Mouse (Mus musculus): ENCODE measurements around the gene Hddc2. TPM values are rescaled to one million over a fixed set of nuclear protein-coding genes. Genes with fewer than 3 reads are reported as not detected.
"Not testable (repeated sequence)": the region's sequence is repeated elsewhere in the genome, so short reads cannot be mapped to it uniquely, and the experiment has no call there.

Gene Hddc2
- polyA plus RNA-seq, 1 experiment from 2014 or later: 9.5 TPM

- not testable (repeated sequence) for H3K27ac ChIP-seq (ENCODE audit: low read depth); H3K4me1 ChIP-seq (ENCODE audit: insufficient read depth); H3K9ac ChIP-seq (replicated peaks); ATAC-seq; DNase-seq; H3K9me3 ChIP-seq (ENCODE audit: low read length); H3K4me2 ChIP-seq (ENCODE audit: low read depth, low read length); H3K27me3 ChIP-seq (ENCODE audit: insufficient read depth, low read length); H3K4me3 ChIP-seq (ENCODE audit: low read depth, low read length); H3K36me3 ChIP-seq (replicated peaks; ENCODE audit: insufficient read depth, low read length)
- peak; percentile 31 for TF ChIP-seq CTCF (IDR thresholded peaks at IDR 0.05; ENCODE audit: low read depth)
- 28% methylated on average over 4 of the region's 5 CpGs for WGBS (ENCODE audit: insufficient replicate concordance)
Observed at GRCm38 (mm10) chr10:31370200-31370599, 57.0 kb downstream of the Hddc2 start.

Other genes with a start within 250 kb of the Hddc2 start
- gene Tpd52l1, start 132.6 kb downstream of the Hddc2 start, polyA plus RNA-seq (2015; fragmentation: Nextera tagmentation; extraction: Ambion mirVana): 2.9 and 3.9 TPM in 2 replicates